Mouse (Mus musculus) frontal cortex, postnatal 10 days (tissue): ENCODE measurements around the gene Stpg2.
"Not testable (repeated sequence)": the region's sequence is repeated elsewhere in the genome, so short reads cannot be mapped to it uniquely, and the experiment has no call there.

Experiments used
- DNase-seq, 2 experiments: peaks; one replicate each; pipeline ENCODE4 v3.0.0; 2022; ENCODE audit warnings: low spot score in 2 of 2, mixed read lengths in 1 of 2

Gene Stpg2

GRCm38 (mm10) chr3:139419142-139419541 lies 213.6 kb downstream of the Stpg2 start:
- DNase-seq: no peak

- no peak for DNase-seq
Observed at GRCm38 (mm10) chr3:139442170-139442569, 236.7 kb downstream of the Stpg2 start.

- no peak for DNase-seq
Observed at GRCm38 (mm10) chr3:139495939-139496338, 290.4 kb downstream of the Stpg2 start.

GRCm38 (mm10) chr3:139502216-139502615 lies 296.7 kb downstream of the Stpg2 start:
- no peak for DNase-seq

GRCm38 (mm10) chr3:139509275-139509985 lies 303.9 kb downstream of the Stpg2 start:
- DNase-seq: no peak

- DNase-seq: no peak
Observed at GRCm38 (mm10) chr3:139578496-139578895, 373.0 kb downstream of the Stpg2 start.

- no peak for DNase-seq
Observed at GRCm38 (mm10) chr3:139581298-139581697, 375.8 kb downstream of the Stpg2 start.

- no peak for DNase-seq
Observed at GRCm38 (mm10) chr3:139599508-139599907, 394.0 kb downstream of the Stpg2 start.

GRCm38 (mm10) chr3:139608267-139608666 lies 402.8 kb downstream of the Stpg2 start:
- DNase-seq: not testable (repeated sequence)

- DNase-seq: no peak
Observed at GRCm38 (mm10) chr3:139614641-139615040, 409.1 kb downstream of the Stpg2 start.

- no peak for DNase-seq
Observed at GRCm38 (mm10) chr3:139615791-139616190, 410.3 kb downstream of the Stpg2 start.

- DNase-seq: no peak
Observed at GRCm38 (mm10) chr3:139637887-139638286, 432.4 kb downstream of the Stpg2 start.

- DNase-seq: no peak
Observed at GRCm38 (mm10) chr3:139651505-139651904, 446.0 kb downstream of the Stpg2 start.

GRCm38 (mm10) chr3:139659416-139659815 lies 453.9 kb downstream of the Stpg2 start:
- DNase-seq: no peak

GRCm38 (mm10) chr3:139662241-139662640 lies 456.7 kb downstream of the Stpg2 start:
- no peak for DNase-seq

GRCm38 (mm10) chr3:139663712-139664245 lies 458.3 kb downstream of the Stpg2 start:
- no peak for DNase-seq

- DNase-seq: no peak
Observed at GRCm38 (mm10) chr3:139665047-139665446, 459.6 kb downstream of the Stpg2 start.

- DNase-seq: no peak
Observed at GRCm38 (mm10) chr3:139676192-139676591, 470.7 kb downstream of the Stpg2 start.

- DNase-seq: no peak
Observed at GRCm38 (mm10) chr3:139676723-139677122, 471.2 kb downstream of the Stpg2 start.

- DNase-seq: not testable (repeated sequence)
Observed at GRCm38 (mm10) chr3:139704238-139704637, 498.7 kb downstream of the Stpg2 start.

- DNase-seq: not testable (repeated sequence)
Observed at GRCm38 (mm10) chr3:139707396-139707795, 501.9 kb downstream of the Stpg2 start.

- DNase-seq: no peak
Observed at GRCm38 (mm10) chr3:139709794-139710193, 504.3 kb downstream of the Stpg2 start.

GRCm38 (mm10) chr3:139728751-139729150 lies 523.3 kb downstream of the Stpg2 start:
- DNase-seq: no peak

GRCm38 (mm10) chr3:139729248-139729647 lies 523.8 kb downstream of the Stpg2 start:
- no peak for DNase-seq
